Mouse (Mus musculus) R1 (cell line): ENCODE measurements around the gene Esr1.

Experiments used
- DNase-seq: peaks from one replicate; pipeline ENCODE4 v3.0.0-alpha.2; 2018; ENCODE audit warnings: low read depth, low spot score

The Esr1 gene

GRCm38 (mm10) chr10:4830592-4830991, 219.2 kb downstream of the Esr1 start:
- no peak for DNase-seq

DNA sequence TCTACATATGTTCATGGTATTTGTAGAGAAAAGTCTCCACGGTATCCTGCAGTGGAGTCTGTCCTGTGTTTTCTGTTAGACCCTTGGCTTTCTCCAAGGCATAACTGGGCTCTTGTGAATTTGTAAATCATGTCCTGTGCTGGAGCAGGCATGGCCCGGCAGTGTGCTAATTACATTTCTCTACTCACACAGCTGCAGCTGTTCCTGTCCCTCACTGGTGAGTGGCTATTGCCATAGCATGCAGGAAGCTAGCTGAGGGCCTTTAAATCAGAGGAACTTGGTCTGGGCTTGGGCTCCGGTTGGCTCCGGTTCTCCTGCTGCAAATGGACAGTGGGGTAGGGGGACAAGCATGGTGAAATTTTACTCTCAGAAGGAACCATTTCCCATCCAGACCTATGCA, 226.7 kb downstream of the Esr1 start:
- DNase-seq: no peak

- DNase-seq: no peak
Measured at GRCm38 (mm10) chr10:4841039-4841438, 229.6 kb downstream of the Esr1 start.

GRCm38 (mm10) chr10:4847523-4847922, 236.1 kb downstream of the Esr1 start:
- DNase-seq: no peak

- no peak for DNase-seq
Measured at GRCm38 (mm10) chr10:4849881-4850280, 238.5 kb downstream of the Esr1 start.

- no peak for DNase-seq
Measured at GRCm38 (mm10) chr10:4875076-4875737, 263.8 kb downstream of the Esr1 start.

- DNase-seq: no peak
Measured at GRCm38 (mm10) chr10:4881391-4881790, 270.0 kb downstream of the Esr1 start.

GRCm38 (mm10) chr10:4885506-4885905, 274.1 kb downstream of the Esr1 start:
- no peak for DNase-seq

DNA sequence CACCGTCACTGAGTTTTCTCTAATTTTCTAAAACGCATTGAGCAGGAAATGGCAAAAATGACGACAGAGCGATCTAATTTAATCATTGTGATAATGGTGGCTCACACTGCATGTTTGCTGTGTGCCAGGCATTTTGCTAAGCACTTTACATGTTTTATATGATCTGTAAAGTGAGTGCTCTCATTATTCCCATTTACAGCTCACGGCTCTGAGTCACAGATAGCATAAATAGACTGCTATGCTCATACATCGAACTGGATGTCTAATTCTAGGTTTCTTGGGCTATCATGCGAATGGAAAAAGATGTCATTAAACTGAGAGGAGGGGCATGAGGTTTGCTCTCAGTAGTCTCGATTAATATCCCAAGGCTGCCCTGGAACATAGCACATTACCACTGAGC, 274.6 kb downstream of the Esr1 start:
- no peak for DNase-seq

DNA sequence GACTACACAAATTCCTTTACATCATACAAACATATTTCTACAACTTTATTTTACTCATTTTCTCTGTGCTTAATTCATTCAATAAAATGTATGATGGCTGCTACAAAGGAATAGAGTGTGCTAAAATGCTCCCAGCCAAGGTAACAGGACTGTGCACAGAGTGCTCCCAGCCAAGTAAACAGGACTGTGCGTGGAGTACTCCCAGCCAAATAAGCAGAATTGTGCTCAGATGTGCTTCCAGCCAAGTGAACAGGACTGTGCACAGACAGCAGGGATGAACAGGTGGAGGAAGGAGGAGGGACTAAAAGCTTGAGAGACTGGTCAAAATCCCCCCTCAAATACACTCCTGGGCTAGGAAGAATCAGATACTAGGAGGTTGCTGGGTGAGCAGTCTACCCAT, 282.1 kb downstream of the Esr1 start:
- no peak for DNase-seq

DNA sequence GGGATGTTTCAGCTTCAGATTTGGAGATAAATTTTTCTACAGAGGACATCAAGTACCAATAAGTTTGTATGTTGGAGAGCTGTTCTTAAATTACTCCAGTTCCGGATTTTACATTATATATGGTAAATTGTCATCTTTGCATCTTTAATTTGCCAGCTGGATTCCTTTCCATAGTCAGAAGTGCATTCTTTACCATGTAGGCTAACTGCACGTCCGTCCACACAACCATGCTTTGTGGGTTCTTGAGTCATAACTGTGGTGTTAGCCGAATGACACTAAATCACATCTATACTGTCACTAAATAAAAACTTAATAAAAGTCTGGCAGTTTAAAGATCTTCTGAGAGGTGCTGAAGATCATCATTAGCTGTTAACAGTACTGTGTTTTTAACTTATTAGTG, 286.4 kb downstream of the Esr1 start:
- DNase-seq: no peak

DNA sequence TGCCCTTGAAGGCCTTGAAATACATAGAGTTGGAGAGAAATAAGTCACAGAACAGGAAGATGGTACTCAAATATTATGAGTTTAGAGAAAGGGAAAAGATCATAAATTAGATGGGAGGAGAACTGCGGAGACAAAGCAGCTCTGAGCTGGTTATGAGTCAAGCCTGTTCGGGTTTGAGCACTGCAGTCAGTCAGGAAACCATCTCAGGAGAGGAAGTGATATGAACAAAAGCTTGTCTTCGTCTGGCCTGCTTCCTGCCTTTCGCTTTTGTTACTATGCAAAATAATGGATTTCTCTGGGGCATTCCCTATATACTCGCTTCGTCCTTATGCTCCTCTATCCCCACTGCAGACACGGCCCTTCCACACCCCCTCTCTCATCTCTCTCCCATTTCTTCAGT, 288.9 kb downstream of the Esr1 start:
- DNase-seq: peak; percentile 50

- no peak for DNase-seq
Measured at GRCm38 (mm10) chr10:4909271-4909670, 297.9 kb downstream of the Esr1 start.

DNA sequence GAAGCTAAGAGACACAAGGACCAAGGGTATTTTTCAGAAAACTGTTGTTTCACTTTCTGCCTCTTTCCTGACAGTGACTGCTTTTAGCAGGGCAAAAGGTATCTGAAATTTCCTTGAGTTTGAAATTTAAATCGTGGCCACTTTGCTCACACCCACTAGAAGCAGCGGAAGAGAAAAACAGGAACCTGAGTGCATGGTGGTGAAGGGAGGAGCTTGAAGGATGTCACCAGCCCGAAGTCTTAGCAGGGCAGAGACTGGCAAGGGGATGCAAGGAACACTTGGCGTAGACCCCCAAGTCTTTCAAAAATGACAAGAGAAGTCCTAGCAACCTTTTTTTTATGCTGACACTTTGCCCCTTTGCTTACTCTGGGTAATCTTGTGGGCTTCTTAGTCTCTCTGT, 299.1 kb downstream of the Esr1 start:
- DNase-seq: peak; percentile 17

- DNase-seq: no peak
Measured at GRCm38 (mm10) chr10:4919046-4919445, 307.7 kb downstream of the Esr1 start.

- no peak for DNase-seq
Measured at GRCm38 (mm10) chr10:4923616-4924015, 312.2 kb downstream of the Esr1 start.

- DNase-seq: no peak
Measured at GRCm38 (mm10) chr10:4924391-4924790, 313.0 kb downstream of the Esr1 start.

GRCm38 (mm10) chr10:4943148-4943547, 331.8 kb downstream of the Esr1 start:
- DNase-seq: no peak

GRCm38 (mm10) chr10:4944725-4945124, 333.3 kb downstream of the Esr1 start:
- DNase-seq: no peak

- no peak for DNase-seq
Measured at GRCm38 (mm10) chr10:4965768-4966167, 354.4 kb downstream of the Esr1 start.

DNA sequence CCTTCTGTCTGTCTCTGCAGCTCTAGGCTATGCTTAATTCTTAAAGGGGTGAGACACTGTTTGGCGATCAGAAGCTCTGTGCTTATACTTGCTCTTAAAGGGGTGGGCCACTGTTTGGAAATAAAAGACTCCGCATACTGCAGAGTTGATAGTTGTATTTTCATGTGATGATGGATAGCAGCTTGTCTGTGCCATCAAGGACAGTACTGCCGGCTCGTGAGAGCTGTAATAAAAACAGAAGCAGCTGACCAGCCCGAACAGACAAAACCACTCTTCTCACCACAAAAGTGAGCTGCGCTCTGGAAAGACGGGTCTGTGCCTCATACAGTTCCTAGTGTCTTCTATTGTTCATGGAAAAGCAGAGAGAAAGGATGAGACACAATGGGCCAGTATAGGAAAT, 359.8 kb downstream of the Esr1 start:
- DNase-seq: no peak

DNA sequence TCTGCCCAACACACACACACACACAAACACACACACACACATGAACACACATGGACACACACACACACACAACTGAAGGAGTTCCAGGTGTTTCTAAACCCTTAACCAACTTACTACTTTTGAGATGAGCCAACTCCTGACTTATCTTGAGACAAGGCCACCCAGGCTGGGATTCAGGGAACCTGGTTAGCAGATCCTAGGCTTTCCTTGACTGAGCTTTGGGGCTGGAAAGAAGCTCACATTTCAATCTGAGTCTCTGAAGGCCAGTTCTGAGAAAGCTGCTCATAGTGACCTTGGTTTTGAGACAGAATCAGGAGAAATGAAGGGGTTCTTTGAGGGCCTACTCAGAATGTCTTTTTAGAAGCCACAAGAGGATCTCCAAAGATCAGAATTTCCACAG, 360.2 kb downstream of the Esr1 start:
- DNase-seq: no peak

DNA sequence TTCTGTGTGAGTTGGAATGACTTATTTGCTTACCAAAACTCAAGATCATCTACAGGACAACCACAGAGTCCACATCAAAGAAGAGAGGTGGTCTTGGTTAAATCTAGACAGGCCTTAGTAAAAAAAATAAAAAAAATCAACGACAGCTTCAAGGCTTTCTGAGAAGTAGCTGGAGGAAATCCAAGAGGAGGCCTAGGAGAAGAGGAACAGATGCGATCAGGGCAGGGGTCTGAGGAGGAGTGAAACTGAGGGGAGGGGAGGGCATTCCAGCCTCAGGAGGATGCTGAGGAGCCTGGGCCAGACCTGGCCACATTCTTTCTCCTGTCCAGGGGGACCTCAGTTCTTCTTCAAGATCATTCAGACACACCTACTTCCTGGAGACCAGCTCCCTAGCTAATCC, 360.6 kb downstream of the Esr1 start:
- DNase-seq: no peak

DNA sequence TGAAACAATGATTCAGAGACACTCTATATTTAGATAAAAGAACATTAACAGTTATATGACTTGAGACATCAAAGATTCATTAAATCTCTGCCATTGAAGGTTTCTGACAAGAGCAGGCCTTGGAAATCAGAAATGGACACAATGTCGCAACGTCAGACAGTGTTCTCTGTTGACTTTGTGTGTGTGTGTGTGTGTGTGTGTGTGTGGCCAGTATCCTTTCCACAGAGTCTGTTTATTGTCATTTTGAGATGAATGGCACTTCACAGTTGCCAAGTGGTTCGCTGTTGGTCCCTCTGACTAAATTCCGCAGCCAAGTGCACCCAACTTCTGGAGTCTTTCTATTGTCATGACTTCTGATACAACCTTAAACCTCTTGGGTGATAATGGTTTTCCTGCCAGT, 362.9 kb downstream of the Esr1 start:
- no peak for DNase-seq
